Mouse (Mus musculus) CH12.LX (cell line): ENCODE measurements around the gene 1810043G02Rik.
"Not testable (repeated sequence)": the region's sequence is repeated elsewhere in the genome, so short reads cannot be mapped to it uniquely, and the experiment has no call there.

Experiments
- CTCF ChIP-seq, 2 experiments: IDR thresholded peaks in 1 of 2; conservative IDR thresholded peaks in 1 of 2; 2 replicates each; pipeline ENCODE4 v1.5.1; 2011 to 2012; ENCODE audit warnings: low read depth in 2 of 2, low read length in 2 of 2, improper control_type of control experiment in 1 of 2, inconsistent platforms in 1 of 2, mild to moderate bottlenecking in 1 of 2, moderate library complexity in 1 of 2
- ETS1 ChIP-seq: conservative IDR thresholded peaks from 2 replicates; pipeline ENCODE4 v1.6.1; 2012; ENCODE audit warnings: low read depth, mild to moderate bottlenecking, inconsistent platforms, low read length, improper control_type of control experiment, moderate library complexity
- PAX5 ChIP-seq: IDR thresholded peaks from 2 replicates; pipeline ENCODE4 v1.6.1; 2012; ENCODE audit warnings: low read length, inconsistent platforms, mixed read lengths
- POLR2A ChIP-seq: IDR thresholded peaks from 2 replicates; pipeline ENCODE4 v1.6.1; 2011; ENCODE audit warnings: low read depth, mild to moderate bottlenecking, improper control_type of control experiment, low read length
- ZKSCAN1 ChIP-seq: IDR thresholded peaks from 2 replicates; pipeline ENCODE4 v1.6.1; 2012; ENCODE audit warnings: low read depth, inconsistent platforms, low read length, improper control_type of control experiment, borderline replicate concordance
- ZNF384 ChIP-seq: IDR thresholded peaks from 2 replicates; pipeline ENCODE4 v1.6.1; 2012; ENCODE audit warnings: low read depth, low read length, improper control_type of control experiment, inconsistent platforms

DNA sequence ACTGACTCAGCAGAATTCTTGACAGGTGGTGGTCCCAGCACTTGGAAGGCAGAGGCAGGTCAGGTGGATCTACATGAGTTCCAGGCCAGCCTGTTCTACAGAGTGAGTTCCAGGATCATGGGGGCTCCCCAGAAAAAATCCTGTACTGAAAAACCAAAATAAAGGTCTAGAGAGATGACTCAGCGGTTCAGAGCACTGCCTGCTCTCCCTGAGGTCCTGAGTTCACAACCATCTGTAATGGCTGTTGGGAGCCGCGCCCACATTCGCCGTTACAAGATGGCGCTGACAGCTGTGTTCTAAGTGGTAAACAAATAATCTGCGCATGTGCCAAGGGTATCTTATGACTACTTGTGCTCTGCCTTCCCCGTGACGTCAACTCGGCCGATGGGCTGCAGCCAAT is 41.7 kb downstream of the 1810043G02Rik start:
- not testable (repeated sequence) for TF ChIP-seq CTCF (conservative IDR thresholded peaks at IDR 0.05 in 1 of 2, IDR thresholded peaks at IDR 0.05 in 1 of 2; ENCODE audit: low read depth in 2 of 2, low read length in 2 of 2); ETS1; ZNF384; ZKSCAN1; PAX5; POLR2A
